Mouse (Mus musculus): Measurements from ENCODE around the gene Ppp2r3c. TPM values are rescaled to one million over a fixed set of nuclear protein-coding genes. Genes with fewer than 3 reads are reported as not detected.
"Not testable (repeated sequence)": the region's sequence is repeated elsewhere in the genome, so short reads cannot be mapped to it uniquely, and the experiment has no call there.

Gene Ppp2r3c
- total RNA-seq (2015) = 26.7 TPM in 2 replicates
- total RNA-seq (2017) = 19.7 and 20.4 TPM in 2 replicates

DNA sequence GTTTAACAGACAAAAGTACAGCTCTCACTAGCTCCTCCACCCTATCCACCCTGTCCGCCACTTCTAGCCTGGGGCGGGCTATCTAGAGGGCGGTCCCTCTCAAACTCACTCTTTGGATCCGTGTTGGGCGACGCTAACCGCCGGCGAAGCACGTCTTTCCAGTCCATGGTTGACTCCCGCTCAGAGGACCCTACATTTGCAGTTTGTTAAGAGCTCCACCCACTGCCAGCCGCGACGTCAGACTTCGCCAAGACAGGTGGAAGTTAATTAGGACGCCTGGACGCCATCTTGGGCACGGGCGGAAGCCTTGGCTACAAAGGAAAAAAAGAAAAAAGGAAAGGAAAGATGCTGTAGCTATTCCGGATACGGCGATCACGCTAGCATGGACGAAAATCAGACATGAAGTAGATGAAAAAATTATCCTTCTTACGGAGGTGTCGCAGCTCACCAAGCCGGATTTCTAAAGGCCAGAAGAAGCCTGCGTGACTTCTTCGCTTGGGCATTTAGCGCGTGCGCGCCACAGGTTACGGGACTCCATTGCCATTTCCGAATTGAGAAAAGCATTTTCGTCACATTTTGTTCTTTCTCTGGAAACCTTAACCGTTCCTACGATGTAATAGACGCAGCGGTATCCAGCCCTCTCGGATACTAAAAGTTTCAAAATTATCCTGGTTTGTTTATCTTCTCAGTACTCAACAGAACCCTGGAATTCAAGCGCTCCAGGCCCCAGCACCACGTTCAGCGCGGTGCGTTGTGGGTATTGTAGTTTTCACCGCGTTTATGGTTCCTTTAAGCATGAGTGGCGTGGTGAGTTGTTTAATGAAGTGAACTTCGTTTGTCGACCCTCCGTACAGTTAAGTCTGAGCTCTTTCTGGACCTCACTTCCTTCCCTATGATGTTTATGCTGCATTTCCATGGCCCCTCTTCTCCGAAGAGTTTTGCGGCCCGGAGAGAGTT, at the start of gene Ppp2r3c:
TSS of gene Ppp2r3c (minus strand) at position 514 of the 957 bp plus-strand sequence.
- peak; percentile 88 for ATAC-seq (ENCODE audit: poor library complexity, severe bottlenecking)

DNA sequence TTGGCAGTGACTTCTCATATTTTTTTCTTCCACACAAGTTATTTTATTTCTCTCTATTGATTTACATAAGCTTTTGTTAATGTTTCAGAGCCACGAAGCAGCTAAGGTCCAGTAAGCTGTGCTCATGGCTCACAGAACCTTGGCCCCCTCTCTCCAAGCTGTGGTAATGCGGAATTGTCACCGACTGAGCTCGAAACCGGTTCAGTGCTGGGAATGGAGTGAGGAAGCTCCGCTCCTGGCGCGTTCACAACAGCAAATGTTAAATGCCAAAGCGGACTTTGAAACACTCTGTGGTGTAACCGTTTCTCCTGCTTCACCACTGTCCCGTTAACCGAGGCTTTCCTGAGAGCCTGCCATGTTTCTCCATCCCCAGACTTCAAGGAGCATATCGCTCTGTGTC, 41.8 kb upstream of the Ppp2r3c start:
- peak; percentile 70 for ATAC-seq (ENCODE audit: poor library complexity, severe bottlenecking)

DNA sequence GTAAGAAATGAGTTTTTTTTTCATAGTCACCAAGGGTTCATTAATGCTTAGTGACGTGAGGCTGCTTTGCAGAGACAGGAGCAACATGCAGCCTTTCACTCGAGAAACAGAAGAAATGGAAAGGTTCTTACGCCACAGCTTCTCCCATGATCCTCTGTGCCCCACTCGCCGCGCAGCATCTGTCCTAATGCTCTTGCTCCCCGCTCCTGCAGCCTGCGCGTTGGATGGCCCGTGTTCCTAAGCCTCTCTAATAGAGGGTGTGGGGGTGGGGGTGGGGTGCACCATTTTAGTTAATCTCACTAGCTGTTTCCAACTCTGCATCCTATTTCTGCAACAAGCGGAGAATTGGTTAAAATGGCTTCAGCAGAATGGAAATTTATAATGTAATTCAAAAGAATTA, 41.2 kb upstream of the Ppp2r3c start:
- ATAC-seq (ENCODE audit: poor library complexity, severe bottlenecking) = no peak

DNA sequence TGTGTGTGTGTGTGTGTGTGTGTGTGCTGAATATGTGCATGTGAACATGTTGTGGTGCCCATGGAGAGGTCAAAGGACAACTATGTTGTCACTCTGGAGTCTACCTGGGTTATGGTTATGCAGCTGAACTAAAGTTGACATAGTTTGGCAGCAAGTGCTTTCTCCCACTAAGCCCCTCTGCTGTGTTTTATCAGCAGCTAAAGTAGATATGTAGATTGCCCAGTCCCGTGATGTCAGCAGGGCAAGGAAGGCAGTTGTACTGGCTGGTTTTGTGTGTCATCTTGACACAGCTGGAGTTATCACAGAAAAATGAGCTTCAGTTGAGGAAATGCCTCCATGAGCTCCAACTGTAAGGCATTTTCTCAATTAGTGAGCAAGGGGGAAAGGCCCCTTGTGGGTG, 40.2 kb upstream of the Ppp2r3c start:
- not testable (repeated sequence) for ATAC-seq (ENCODE audit: poor library complexity, severe bottlenecking)

DNA sequence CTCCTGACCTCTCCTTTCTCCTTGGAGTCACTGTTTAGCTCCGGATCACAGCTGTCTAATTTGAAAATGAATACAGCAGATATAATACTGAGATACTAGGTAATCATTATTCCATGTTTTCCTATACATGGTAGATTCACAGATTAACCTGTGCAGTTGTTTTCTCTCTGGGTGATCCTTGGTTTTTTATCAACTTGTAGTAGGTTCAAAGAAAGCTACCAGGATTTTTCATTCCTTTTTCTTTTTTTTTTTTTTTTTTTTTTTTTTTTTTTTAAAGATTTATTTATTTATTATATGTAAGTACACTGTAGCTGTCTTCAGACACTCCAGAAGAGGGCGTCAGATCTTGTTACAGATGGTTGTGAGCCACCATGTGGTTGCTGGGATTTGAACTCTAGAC, 35.7 kb upstream of the Ppp2r3c start:
- ATAC-seq (ENCODE audit: poor library complexity, severe bottlenecking) = not testable (repeated sequence)

DNA sequence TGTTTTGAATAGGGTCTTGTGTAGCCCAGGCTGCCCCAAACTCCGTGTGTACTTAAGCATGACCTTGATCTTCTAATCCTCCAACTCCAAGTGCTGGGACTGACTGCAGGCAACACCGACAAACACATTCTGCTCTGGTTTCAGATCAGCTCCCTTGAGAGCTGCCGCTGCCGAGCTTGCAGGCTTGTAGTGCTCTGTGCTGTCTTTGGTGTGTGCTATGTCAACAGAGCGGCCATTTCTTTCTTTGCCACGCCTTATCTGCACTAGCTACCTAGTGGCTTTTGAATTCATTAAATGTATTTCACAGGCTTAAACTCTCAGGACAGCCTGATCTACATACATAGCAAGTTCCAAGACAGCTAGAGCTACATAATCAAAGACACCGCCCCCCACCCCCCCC, 30.9 kb upstream of the Ppp2r3c start:
- no peak for ATAC-seq (ENCODE audit: poor library complexity, severe bottlenecking)

DNA sequence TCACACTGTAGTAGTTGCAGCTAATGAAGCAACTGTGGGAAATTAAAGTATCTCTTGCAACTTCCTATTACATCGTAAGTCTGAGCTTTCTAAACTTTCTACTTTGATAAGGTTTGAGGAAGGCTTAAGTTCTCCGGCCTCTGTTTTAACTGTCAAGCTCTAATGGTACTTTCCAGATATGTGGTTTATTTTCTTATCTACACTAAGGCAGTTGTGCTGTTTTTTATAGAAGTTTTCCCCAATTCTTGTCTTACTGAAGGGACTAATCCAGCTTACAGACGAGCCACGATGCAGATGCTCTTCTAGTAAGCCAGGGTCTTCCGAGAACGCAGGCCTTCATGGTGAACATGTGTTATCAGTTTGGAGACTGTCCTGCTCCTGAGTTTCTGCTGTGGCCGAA, 26.6 kb upstream of the Ppp2r3c start:
- ATAC-seq (ENCODE audit: poor library complexity, severe bottlenecking) = peak; percentile 43; the same call in 1 of the 2 replicates

DNA sequence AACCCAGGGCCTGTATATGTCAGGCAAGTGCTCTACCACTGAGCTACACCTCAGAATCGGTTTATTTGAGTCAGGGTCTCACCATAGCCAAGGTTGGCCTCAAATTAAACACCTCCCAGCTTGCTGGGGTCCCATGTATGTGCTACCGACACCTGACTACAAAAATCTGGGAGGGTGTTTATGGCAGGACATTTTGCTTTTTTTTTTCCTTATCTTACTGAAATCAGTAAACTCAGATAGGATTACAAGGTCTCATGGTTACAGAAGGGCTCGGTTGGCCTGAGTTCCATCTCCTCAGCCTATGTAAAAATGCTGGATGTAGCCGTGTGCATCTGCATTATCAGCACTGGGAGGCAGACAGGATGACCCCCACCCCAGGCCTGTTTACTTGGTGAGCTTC, 26.0 kb upstream of the Ppp2r3c start:
- no peak for ATAC-seq (ENCODE audit: poor library complexity, severe bottlenecking)

DNA sequence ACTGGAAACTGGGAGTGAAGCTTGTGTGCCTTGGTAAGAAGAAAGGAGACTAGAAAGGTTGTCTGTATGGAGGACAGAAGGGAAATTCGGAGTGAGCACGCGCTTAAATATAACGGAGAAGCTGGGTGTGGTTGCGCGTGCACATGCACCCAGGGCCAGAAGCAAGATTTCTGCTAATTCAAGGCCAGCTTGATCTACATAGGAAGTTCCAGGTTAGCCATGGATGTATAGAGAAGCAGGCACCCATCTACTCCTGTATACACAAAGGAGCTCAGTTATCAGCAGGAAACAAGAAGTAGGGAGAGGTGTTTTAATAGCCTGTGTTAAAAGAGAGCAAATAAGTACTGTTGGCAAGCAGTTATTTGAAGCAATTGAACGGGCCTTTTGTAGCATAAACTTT, 22.9 kb upstream of the Ppp2r3c start:
- ATAC-seq (ENCODE audit: poor library complexity, severe bottlenecking) = no peak

DNA sequence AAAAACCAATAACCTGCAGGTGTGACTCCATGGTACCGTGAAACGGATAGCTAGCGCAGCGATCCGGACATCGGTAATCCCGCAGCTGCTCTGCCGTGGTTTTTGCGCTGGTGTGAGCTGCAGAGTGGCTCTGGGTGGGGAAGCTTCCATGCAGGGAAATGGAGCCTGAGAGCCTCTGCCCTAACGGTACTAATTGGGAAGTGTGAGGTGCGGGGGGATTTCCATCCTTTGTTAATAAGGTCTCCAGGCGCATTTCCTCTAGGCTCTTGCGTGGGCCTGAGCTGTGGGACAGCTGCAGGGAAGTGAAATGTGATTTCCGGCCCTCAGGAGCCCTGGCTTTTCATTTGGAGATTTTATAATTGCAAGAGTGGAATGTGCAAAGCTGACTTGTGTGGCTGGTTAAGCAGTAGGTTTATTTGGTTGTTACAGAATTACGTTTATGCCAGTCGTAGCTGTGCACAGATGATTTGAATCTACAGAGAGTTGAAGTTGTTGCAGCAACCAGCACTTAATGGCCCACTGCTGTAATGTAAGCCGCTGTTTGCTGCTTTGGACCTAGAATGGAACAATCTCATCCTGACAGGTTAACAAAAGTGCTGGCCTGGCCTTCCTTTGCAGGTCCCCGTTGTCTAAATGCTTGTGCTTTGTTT, 19.0 kb upstream of the Ppp2r3c start:
- no peak for ATAC-seq (ENCODE audit: poor library complexity, severe bottlenecking)

DNA sequence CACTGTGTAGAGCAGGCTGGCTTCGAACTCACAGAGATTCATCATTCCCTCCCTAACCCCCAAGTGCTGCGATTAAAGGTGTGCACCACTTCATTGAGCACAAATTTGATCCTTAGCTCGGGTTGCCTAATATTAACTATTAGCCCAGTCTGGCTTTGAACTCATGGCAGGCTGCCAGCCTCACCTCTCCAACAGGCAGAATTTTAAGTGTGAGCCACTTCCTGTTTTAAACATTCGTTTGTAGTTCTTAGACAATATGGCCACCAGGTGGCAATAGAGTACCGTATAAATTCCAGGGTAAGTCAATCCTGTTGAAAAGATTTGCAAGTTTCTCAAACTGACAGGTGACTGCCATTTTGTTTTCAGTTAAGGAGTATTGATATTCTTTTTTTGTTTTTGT, 12.4 kb upstream of the Ppp2r3c start:
- peak; percentile 94 for ATAC-seq (ENCODE audit: poor library complexity, severe bottlenecking)

DNA sequence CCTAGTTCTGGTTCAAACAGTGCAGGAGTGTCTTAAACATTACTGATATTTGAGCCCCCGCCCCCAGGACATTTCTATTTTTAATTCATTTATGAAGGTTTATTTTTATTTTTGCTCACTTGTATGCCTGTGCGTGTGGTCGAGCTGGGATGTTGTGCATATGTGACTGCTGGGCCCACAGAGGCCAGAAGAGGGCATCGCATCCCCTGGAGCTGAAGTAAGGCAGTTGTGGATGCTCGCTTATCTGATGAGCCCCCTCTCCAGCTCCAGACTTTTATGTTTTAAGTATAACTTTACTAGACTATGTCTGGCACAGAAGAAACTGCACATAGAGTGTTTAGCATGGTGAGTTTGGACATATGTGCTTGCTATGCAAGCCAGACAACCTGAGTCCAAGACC, 11.1 kb upstream of the Ppp2r3c start:
- ATAC-seq (ENCODE audit: poor library complexity, severe bottlenecking) = no peak

DNA sequence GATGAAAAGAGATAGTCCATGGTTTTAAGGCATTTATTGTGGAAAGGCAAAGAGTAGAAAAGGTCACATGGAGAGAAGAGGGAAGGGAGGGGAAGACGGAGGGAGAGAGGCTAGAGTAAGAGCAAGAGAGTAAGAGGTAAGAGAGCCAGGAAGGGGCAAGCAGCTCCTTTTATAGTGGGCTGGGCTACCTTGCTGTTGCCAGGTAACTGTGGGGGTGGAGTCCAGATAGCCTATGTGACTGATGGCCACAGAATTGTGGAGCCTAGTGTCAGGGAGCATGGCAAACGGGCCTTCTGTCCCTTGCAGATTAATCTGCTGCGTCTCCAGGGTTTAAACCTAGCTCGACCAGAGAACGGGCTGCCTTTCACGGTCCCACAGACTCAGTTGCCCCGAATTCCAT, 9.0 kb upstream of the Ppp2r3c start:
- no peak for ATAC-seq (ENCODE audit: poor library complexity, severe bottlenecking)

DNA sequence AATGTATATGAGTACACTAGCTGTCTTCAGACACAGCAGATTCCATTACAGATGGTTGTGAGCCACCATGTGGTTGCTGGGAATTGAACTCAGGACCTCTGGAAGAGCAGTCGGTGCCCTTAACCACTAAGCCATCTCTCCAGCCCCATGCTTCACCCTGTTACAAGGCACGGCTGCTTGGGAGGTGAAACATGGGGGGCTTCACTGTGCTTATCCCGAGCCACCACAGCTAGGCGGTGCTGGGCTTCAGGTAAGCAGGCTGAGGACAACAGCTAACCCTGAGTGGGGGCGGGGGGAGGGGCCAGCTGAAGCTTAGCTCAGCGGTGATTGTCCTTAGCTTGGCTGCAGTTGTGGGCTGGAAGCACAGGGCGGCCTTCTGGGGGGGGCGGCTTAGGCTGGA, 6.7 kb upstream of the Ppp2r3c start:
- no peak for ATAC-seq (ENCODE audit: poor library complexity, severe bottlenecking)

DNA sequence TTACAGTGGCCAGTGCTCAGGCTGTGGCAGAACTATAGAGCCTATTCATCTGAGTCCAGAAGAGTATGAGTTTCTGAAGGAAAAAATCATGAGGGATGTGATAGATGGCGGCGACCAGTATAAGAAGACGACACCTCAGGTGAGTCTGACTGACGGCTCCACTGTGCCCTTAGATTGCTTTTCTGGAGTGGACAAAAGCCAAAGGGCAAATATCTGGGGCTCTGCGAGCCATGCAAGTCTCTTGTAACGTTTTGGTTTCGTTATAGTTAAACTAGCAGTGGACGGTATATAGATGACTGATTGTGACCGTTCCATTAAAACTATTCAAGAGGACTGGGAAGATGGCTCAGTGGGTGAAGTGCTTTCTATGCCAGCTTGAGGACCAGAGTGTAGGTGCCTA, 5.9 kb upstream of the Ppp2r3c start:
- no peak for ATAC-seq (ENCODE audit: poor library complexity, severe bottlenecking)

DNA sequence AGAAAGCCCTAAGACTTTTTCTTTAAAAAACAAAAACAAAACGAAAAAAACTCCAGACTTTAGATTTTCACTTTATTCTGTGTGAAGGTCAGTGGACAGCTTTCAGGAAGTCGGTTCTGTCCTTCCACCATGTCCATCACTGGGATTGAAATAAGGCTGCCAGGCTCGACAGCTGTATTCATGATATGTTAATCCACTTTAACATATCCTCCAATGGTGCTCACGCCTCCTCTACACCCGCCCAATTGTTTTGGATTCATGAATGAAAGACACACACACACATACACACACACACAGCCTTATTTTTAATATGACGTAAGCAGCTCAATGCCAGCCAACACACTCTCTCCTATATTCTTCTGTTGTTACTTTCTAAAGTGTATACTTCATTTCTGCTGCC, 4.8 kb upstream of the Ppp2r3c start:
- ATAC-seq (ENCODE audit: poor library complexity, severe bottlenecking) = no peak

DNA sequence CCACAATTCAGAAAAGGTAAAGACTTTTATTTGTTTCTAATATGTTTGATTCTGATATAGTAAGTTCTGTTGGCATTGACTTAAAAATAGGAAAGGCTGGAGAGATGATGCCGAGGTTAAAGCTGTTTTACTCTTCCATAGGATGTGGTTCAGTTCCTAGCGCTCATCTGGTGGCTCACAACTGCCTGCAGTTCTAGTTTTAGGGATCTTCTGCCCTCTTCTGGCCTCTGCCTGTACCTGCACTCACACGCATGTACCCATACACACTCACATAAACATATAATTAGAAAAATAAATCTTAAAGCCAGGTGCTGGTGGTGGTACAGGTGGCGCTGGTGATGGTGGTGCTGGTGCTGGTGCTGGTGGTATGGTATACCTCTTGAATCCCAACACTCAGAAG, 3.6 kb upstream of the Ppp2r3c start:
- ATAC-seq (ENCODE audit: poor library complexity, severe bottlenecking) = no peak

DNA sequence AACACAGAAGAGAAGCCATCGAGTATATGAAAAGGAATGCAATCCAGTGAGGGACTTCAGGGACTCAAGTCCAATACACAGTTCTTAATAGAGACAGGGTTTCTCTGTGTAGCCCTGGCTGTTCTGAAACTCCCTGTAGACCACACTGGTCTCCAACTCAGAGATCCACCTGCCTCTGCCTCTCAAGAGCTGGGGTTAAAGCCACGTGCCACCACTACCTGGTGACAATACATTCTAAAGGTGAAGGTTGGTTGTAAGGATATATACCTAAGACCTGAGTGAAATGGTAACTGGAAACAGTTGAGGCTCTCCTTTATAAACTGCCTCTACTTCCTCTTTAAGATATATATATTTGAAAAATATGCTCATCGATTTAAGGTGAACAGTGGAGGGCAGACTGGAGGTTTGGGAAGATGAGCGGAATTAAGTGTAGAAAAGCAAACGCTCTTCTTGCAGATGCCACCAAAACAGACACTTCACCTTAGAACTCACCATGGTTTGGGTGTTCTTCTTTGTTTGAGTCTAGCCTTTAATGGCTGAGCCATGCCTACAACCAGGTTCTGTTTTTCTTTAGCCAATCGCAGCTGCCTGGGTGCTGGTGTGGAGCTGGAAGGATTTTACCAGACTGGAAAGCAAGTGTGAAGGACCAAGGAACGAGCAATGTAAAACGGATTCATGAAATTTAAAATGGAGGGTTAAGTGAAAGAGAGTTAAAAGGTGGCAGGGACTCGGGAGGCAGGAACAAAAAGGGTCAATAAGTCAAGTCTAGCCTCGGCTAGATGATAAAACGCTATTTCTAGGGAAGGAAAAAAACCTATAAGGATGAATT, 1.1 kb downstream of the Ppp2r3c start:
- peak; percentile 25 for ATAC-seq (ENCODE audit: poor library complexity, severe bottlenecking)

DNA sequence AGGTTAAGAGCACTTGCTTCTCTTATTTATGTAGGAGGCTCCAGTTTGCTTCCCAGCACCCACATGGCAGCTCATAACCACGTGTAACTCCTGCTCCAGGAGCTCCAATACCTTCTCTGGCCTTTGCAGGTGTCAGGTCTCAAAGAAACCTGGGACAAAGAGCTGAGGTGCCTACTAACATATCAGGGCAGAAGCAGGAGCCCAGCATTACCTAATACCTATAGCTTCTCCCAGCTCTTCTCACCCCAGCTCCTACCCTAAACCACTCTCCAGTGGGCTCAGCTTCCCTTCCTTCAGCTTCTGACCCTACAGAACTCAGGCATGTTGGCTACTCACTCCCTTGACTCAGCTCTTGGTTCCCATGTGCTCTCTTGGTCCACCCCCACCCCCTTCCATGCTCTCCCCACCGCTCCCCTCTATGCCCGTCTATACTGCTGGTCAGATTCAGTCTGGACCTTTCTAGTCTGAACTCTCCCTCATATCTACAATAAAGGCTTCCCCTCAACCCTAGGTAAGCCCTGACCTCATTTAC, 1.9 kb downstream of the Ppp2r3c start:
- ATAC-seq (ENCODE audit: poor library complexity, severe bottlenecking) = no peak

DNA sequence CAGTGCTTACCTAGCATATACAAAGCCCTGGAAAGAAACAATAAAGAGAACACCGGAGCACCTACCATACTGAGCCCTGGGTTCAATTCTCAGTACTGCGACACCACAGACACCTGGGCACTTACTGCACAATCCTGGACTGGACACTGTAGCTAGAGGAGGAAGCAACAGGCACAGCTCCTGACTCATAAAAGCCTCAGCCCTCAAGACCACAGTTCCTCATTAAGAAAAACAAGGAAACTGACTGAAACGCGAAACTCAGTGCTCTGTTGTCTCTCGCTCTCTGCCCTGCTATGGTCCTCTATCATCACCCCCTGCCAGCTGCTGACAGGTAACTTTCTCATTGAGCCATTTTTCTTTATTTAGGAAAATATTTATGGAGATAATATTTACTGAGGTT, 3.5 kb downstream of the Ppp2r3c start, which contains the start of gene 1110008L16Rik:
TSS of gene 1110008L16Rik (plus strand) at position 242 of the 400 bp plus-strand sequence.
- ATAC-seq (ENCODE audit: poor library complexity, severe bottlenecking) = peak; percentile 39

DNA sequence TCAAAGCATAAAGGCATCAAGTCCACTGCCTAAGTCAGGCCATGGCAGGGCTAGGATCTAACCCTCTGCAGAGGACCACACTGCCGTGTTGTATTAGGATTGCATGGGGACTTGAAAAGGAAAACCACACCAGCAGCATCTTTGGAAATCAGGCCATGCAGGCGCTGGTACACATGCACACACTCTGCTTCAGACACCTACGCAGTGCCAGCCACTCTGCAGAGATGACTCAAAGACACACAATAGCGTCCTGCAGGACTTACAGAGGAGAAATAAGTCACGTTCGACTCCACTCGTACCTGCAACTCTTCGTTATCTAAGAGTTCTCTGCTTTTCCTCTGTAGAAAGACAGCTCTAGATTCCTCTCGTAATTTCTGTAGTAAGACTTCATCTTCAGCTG, 4.7 kb downstream of the Ppp2r3c start:
- ATAC-seq (ENCODE audit: poor library complexity, severe bottlenecking) = no peak

Data from megakaryocyte, adult 5-6 weeks (primary cell).